Mouse (Mus musculus) adrenal gland, postnatal 14 days (tissue): ENCODE results near the gene Ywhab. TPM values are rescaled to one million over a fixed set of nuclear protein-coding genes. Genes with fewer than 3 reads are reported as not detected.

Source experiments
- DNase-seq: peaks from one replicate; pipeline ENCODE4 v3.0.0; 2021; ENCODE audit warnings: mixed read lengths
- long read RNA-seq, 2 experiments: library from polyadenylated mRNA; stranded (forward); transcript quantifications; one replicate each; pipeline ENCODE4 v2.0.0; 2021
- total RNA-seq: library from RNA; stranded (reverse); gene quantifications from 2 replicates; pipeline ENCODE4 v1.2.3, GENCODE M21; 2021

The Ywhab gene
- 244 and 254 TPM in 2 replicates for total RNA-seq
- long read RNA-seq, experiment 1, transcript Ywhab-201 (6 exons, 3,013 nt): major isoform, 444 of 499 reads
- long read RNA-seq, experiment 1, partial matches to known transcripts: 7 of 499 reads
- long read RNA-seq, experiment 1, other reads (novel, unspliced or antisense): 48 of 499 reads
- long read RNA-seq, experiment 2, transcript Ywhab-201 (6 exons, 3,013 nt): major isoform, 277 of 353 reads
- long read RNA-seq, experiment 2, partial matches to known transcripts: 73 of 353 reads
- long read RNA-seq, experiment 2, other reads (novel, unspliced or antisense): 3 of 353 reads

DNA sequence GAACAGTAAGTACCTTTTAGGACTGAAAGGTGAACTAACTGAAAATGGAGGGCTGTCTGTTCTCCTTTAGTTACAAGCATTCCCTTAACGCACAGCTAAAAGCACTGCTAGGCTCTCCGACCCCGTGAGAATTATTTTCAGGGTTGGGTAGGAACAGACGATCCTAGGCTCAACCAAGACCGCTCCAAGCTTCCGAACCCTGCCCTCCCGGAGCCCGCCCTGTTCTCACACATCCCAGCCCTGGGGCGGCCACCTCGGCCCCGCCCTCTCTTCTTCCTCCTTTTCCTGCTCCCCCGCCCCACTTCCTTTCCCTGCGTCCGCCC is at the start of gene Ywhab:
Ywhab (plus strand) TSS at position 307 of the 323 bp plus-strand sequence.
- DNase-seq: no peak

- DNase-seq: peak; percentile 90
These were observed 48.5 kb upstream of the Ywhab start for GRCm38 (mm10) chr2:163946221-163946620.

DNA sequence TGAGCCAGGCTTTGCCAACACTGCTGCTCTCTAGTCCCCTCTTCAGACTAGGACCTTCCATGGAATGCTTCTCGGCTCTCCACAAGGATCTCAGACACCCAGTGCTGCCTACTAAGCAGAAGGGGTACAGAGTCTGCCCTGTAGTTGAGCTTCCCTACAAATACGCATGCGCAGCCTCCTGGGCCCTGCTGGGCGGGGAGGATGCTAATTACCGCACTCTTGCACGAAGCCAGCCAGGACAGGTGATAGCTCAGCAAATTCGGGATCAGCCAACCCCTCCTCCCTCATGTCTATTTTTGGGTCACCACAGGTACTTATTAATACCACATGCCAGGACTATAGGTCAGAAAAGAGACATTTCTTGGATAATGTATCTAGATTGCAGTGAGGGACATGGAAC is 46.8 kb upstream of the Ywhab start:
- no peak for DNase-seq

DNA sequence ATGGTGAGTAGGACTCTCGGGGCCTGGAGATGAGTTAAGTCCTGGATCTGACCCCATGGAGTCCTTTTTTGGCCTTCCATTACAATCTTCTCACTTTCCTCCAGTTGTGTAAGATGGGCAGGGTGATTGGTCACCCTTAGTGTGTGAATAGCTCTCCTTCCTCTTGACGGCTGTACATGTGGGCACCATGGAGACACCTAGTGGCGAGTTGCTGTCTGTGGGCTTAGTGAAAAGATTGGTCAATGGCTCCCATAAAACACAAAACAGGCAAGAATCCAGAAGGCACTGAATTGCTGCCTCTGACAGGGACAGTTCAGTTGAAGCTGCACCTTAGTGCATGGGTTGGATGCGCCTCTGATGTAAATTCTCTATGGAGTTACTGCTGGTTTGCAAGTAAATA is 43.0 kb upstream of the Ywhab start:
- peak; percentile 84 for DNase-seq

DNA sequence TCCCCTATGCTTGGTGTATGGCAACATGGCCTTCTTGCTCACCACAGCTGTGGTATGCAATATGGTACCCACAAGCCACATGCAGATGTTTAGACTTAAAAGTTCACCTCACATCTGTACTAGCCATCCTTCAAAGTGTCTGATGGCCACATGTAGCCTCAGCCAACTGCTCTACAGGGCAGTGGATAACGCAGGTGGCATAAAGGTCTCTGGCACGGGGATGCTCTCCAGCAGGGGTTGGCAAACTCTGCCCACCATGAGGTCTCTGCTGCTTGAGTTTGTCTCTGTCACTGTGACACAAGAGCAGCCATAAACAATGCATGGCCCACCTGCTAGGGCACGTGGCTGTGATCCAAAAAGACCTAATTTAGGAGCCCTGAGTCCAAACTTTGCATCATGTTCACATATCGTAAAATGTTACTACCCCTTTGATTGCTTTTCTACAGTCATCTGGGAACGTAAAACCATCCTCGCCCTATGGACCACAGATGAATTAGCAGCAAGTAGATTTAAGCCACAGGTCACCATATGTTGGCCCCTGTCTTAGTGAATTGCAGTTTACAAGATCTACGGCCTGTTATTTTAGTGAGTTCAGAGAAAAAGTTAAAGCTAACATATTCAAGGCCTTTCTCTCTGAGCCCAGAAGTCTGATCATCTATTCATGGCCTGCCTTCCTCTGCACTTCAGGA is 41.0 kb upstream of the Ywhab start:
- DNase-seq: no peak

DNA sequence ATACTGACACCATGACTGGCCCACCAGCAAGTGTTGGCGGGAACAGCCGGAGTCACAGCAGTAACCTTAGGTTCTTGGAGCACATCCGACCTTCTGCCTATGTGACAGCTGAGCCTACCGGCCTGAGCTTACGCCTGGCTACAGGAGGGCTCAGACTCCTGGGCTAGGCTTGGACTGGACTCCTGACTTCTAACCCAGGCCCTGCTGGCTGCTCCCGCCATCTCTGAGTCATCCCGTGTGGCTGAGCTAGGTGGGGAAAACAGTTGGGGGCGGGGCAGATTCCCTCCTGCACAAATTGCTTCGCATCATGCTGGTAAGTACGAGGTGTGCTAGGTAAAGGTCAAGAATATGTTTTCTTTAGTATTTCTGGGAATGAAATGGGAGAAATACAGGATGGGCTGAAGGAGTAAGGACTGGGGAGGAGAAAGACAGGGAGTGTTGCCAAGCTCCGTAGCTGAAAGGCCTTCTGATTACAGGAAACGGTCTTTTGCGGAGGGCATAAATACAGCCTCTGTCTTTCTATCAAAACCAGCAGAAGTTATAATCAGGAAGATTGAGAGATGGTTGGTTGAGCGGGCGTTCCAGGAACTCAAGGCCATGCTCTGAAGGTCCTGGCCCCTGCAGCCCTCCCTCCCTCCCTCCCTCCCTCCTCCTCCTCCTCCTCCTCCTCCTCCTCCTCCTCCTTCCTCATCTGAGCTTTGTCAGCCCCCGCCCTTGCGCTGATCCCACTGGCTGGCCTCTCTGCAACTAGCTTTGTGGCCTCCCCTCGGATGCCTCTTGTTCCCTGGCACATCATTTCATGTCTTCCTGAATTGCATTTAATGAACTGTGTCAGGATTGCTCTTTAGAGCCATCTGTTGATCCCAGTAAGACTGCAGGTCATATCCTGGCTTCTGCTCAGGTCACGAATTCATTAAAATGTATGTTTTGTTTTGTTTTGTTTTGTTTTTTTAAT is 29.9 kb upstream of the Ywhab start:
- peak; percentile 67 for DNase-seq

DNA sequence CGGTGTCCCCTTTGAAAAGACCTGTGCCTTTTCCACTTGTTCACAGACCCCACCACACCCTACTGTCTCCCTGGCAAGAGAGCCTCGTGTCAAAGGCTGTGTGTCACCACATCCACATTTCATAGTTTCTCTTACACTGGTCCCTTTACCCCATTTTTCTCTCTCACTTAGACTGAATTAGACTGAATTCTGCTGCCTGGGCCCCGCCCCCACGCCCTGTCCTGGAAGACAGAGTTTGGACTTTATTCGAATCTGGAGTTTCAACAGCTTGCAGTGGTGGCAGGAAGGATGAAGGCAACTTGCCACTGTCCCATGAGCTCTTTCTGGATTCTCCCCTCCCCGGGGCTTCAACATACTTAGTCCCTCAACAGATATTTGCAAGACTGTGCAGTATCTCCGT is 29.1 kb upstream of the Ywhab start:
- DNase-seq: no peak

DNA sequence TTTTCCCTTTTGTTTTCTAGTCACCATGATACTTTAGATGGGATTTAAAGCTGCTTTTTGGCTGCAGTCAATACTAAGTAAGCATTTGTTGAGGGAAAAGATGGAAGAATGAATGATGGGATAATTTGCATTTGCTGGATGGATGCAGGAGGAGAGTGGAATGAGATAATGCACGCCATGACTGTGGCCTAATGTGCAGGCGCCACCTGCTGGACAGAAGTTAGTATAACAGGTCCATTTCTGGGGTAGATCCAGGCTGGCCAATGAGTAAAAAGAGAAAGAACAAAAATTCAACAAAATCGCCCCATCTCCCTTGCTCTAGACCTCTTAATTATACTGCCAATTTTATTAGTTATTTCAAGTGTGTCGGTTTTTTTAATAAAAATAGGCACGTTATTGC is 26.2 kb upstream of the Ywhab start:
- peak; percentile 82 for DNase-seq

DNA sequence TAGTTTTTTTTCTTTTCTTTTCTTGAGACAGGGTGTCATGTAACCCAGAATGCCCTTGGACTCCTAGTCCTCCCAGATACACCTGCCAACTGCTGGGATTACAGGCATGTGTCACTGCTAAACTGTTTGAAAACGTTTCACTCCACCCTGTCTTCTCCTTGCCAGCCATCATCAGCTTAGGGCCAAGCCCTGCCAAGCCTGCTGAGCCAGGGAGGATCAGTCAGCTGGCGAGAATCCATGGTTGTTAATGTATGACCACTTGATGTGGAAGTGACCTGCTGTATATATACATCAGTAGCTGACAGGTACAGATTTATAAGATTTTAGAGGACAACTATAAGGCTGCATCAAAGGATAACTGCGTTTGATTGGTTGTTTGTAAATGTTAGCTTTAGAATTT is 24.4 kb upstream of the Ywhab start:
- DNase-seq: no peak

GRCm38 (mm10) chr2:163974056-163974455 is 20.7 kb upstream of the Ywhab start:
- no peak for DNase-seq

DNA sequence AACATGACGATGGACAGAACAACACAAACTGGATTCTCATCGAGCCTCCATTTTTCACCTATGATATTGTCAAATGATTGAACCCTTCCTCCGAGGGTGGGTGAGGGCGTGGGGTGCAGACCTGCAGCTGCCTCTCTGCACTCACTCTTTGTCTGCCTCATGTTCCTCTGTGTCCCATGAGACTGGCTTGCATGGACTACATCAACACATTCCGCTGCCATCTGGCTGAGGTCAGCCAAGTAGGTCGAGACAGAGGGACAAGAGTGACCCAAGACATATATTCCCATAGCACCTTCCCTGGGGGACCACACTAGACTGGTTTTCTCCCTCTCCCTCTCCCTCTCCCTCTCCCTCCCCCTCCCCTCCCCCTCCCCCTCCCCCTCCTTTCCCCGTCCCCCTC is 18.3 kb upstream of the Ywhab start:
- DNase-seq: peak; percentile 72

GRCm38 (mm10) chr2:163987233-163987632 is 7.5 kb upstream of the Ywhab start:
- DNase-seq: no peak

GRCm38 (mm10) chr2:163992871-163993270 is 1.9 kb upstream of the Ywhab start:
- no peak for DNase-seq

DNA sequence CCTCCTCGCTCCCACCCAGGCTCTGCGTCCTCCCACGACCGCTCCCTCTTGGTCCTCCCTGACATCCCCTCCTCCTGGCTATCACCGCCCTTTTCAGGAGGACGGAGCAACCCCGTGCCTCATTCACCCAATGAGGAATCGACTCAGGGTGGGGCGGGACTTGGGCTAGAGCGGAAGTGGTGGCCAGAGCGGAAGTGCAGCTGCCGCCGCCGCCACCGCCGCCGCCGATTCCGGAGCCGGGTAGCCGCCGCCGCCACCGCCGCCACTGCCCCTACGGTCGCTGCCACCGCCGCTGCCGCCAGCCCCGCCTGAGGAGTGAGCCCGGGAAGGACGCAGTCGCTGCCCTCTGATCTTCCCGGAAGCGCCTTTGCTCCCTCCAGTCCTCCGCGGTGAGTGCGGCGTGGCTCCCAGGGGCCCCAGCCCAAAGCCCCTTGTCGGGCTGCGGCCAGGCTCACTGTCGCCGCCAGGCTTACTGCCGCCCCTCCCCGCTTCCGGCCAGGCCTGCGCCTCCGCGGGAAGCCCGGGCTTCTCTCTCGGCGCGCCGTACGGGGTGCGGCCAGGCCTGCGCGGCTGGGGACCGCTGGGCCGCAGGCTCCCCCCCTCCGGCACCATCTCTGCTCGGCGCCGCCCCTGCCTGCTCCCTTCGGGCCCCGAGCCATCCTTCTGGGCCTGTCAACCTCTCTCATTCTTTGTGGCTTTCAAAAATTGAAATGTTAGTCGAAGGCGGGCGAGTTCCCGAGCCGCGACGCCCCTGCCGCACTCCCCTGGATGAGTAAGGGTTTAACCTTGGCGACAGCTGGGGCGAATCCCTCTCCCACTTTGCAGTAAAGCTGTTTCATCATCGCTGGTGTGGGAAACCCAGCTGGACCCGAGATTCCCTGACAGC is 460 bp downstream of the Ywhab start:
- DNase-seq: peak; percentile 97

GRCm38 (mm10) chr2:163996275-163996674 is 1.5 kb downstream of the Ywhab start:
- DNase-seq: no peak

GRCm38 (mm10) chr2:163996899-163997298 is 2.1 kb downstream of the Ywhab start:
- DNase-seq: peak; percentile 40

DNA sequence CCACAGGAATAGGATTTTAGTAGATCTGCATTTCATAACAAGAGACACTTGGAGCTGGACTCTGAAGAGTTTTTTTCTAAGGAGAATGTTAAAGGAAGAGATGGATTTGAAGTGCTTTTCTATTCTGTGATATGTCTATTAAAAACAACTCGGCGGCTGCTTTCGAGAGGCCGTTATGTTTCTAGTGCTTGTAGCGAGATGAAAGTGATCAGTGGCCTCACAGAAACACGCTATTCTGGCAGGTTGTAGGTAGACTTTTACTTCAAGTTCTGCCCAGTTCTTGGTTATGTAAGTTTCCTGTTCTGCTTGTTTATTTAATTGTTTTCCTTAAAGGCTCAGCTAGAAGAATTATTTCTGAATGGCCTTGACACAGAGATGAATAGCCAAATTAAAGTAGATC is 4.2 kb downstream of the Ywhab start:
- DNase-seq: no peak

DNA sequence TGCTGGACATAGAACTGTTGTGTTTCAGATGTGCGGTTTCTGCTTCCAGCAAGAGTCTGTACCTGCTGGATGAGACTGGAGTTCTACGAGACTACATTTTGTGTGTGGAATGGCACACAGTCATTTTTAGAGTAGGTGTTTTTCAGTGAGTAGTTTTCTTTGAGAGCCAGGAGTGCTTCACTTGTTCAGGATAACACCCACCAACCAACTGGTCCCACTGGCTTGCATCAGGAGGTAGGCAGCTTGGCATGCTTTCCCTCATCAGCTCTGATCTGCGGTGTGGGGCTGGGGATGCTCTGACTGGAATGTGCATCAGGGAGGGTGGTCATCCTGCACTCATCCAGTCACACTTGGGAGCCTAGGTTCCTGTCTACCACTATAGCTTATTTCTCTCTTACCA is 7.9 kb downstream of the Ywhab start:
- no peak for DNase-seq

DNA sequence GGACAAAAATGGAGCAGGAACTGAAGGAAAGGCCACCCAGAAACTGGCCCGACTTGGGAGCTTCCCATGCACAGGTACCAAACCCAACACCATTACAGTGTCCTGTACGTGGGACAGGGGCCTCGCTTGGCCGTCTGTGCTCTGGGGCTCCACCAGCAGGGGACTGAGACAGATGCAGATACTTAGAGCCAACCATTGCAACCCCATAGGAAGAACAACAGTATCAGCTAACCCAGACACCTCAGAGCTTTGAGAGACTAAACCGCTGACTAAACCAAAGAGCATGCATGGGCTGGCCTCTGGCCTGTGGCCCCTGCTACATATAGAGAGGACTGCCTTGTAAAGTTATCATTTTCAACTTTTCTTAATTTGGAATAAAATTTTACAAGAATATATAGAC is 9.7 kb downstream of the Ywhab start:
- DNase-seq: no peak

DNA sequence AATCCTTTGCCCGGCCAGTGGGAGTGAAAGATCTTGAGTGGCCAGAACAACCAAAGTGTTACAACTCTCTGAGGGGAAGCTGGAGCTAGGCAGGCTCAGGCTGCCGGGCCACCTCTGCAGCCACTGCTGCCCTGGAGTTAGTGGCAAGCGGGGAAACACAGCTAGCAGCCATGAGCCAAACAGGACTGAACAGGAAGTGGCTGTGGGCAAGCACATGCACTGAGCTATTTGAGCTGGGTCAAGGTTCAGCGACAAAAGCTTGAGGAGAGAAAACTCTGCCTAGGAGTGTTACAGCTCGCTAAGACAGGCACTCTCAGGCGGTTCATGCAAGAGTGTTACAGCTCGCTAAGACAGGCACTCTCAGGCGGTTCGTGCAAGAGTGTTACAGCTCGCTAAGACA is 12.2 kb downstream of the Ywhab start:
- peak; percentile 53 for DNase-seq

- DNase-seq: no peak
These were observed 12.8 kb downstream of the Ywhab start for GRCm38 (mm10) chr2:164007547-164007946.

- no peak for DNase-seq
These were observed 13.3 kb downstream of the Ywhab start for GRCm38 (mm10) chr2:164007987-164008545.
